Mouse (Mus musculus) heart, postnatal 14 days (tissue): ENCODE data around the gene Abracl. TPM values are rescaled to one million over a fixed set of nuclear protein-coding genes. Genes with fewer than 3 reads are reported as not detected.

Experiments used
- total RNA-seq, 2 experiments: library from RNA; stranded (reverse); gene quantifications; 2 replicates each; pipeline ENCODE4 v1.2.3; 2021

Abracl gene
- total RNA-seq, 2 experiments from 2014 or later: 35.3 to 48.4 TPM

Other genes starting within 250 kb of the Abracl start
- 100 to 1,000 TPM; 179 to 200 TPM for gene Txlnb, start 227.1 kb downstream of the Abracl start, total RNA-seq
- 10 to 100 TPM; 25.9 to 26.7 TPM for gene Heca, start 75.2 kb downstream of the Abracl start, total RNA-seq
- gene Reps1, start 32.6 kb upstream of the Abracl start, total RNA-seq: 10 to 100 TPM; 30.8 to 31.7 TPM
- gene Ect2l, start 187.6 kb upstream of the Abracl start, total RNA-seq: under 1 TPM in 1 of 2 experiments, not detected in 1; 0.19 TPM
- 10 to 100 TPM; 10.1 to 10.3 TPM for gene Ccdc28a, start 211.7 kb upstream of the Abracl start, total RNA-seq